Mouse (Mus musculus): ENCODE measurements around the gene Orc4. TPM values are rescaled to one million over a fixed set of nuclear protein-coding genes. Genes with fewer than 3 reads are reported as not detected.
"Not testable (repeated sequence)": the region's sequence is repeated elsewhere in the genome, so short reads cannot be mapped to it uniquely, and the experiment has no call there.

Gene Orc4
- polyA plus RNA-seq, 1 experiment from 2014 or later = 49.2 TPM

- no peak overlapping the region for H3K9ac ChIP-seq (replicated peaks; ENCODE audit: low read depth)
- H3K27ac ChIP-seq (ENCODE audit: low read length) = no peak overlapping the region
- TF ChIP-seq EP300 (IDR thresholded peaks at IDR 0.05) = no peak
- no peak for ATAC-seq
- no peaks in the 10 kb centered on the region for H3K9me3 ChIP-seq (ENCODE audit: low read length)
- H3K4me1 ChIP-seq (ENCODE audit: insufficient read depth, low read depth, low read length) = no peaks in the 10 kb centered on the region
- WGBS = 89% methylated on average over 3 of the region's 3 CpGs
- H3K4me2 ChIP-seq (replicated peaks; ENCODE audit: low read depth, low read length) = no peak overlapping the region
- no peak overlapping the region for H3K4me3 ChIP-seq (ENCODE audit: low read depth, low read length)
- H3K36me3 ChIP-seq (ENCODE audit: insufficient read depth, low read length) = peaks cover 10% of the 10 kb centered on the region; the same call in 1 of the 2 replicates
- DNase-seq (ENCODE audit: low spot score) = no peak
- H3K27me3 ChIP-seq (replicated peaks; ENCODE audit: insufficient read depth, low read length) = no peaks in the 10 kb centered on the region
Measured at GRCm38 (mm10) chr2:48895186-48895585, 54.9 kb downstream of the Orc4 start.

GRCm38 (mm10) chr2:48885945-48886344, 64.1 kb downstream of the Orc4 start:
- H3K4me3 ChIP-seq (ENCODE audit: low read depth, low read length) = no peak overlapping the region
- H3K9me3 ChIP-seq (ENCODE audit: low read length) = no peaks in the 10 kb centered on the region
- DNase-seq (ENCODE audit: low spot score) (peak; percentile 89), ATAC-seq (peak; percentile 67)
- no peaks in the 10 kb centered on the region for H3K27me3 ChIP-seq (replicated peaks; ENCODE audit: insufficient read depth, low read length)
- H3K9ac ChIP-seq (replicated peaks; ENCODE audit: low read depth) = no peak overlapping the region
- peak; percentile 50 for TF ChIP-seq EP300 (IDR thresholded peaks at IDR 0.05)
- peak; percentile 81 for TF ChIP-seq CTCF (IDR thresholded peaks at IDR 0.05)
- no peak overlapping the region for H3K4me2 ChIP-seq (replicated peaks; ENCODE audit: low read depth, low read length)
- no peak overlapping the region for H3K27ac ChIP-seq (ENCODE audit: low read length)
- no peaks in the 10 kb centered on the region for H3K4me1 ChIP-seq (ENCODE audit: insufficient read depth, low read depth, low read length)
- H3K36me3 ChIP-seq (ENCODE audit: insufficient read depth, low read length) = peaks cover 6% of the 10 kb centered on the region; the same call in 1 of the 2 replicates

GRCm38 (mm10) chr2:48868199-48868913, 81.7 kb downstream of the Orc4 start:
- H3K9ac ChIP-seq (replicated peaks; ENCODE audit: low read depth) = no peak overlapping the region
- H3K4me3 ChIP-seq (ENCODE audit: low read depth, low read length) = no peak overlapping the region
- 68% methylated on average over 5 of the region's 5 CpGs for WGBS
- no peaks in the 10 kb centered on the region; the same call in 1 of the 2 replicates for H3K4me1 ChIP-seq (ENCODE audit: insufficient read depth, low read depth, low read length)
- no peak overlapping the region for H3K4me2 ChIP-seq (replicated peaks; ENCODE audit: low read depth, low read length)
- peaks cover 3% of the 10 kb centered on the region; the same call in 1 of the 2 replicates for H3K36me3 ChIP-seq (ENCODE audit: insufficient read depth, low read length)
- H3K9me3 ChIP-seq (ENCODE audit: low read length) = no peaks in the 10 kb centered on the region
- TF ChIP-seq EP300 (IDR thresholded peaks at IDR 0.05) = no peak
- no peak for TF ChIP-seq CTCF (IDR thresholded peaks at IDR 0.05)
- H3K27ac ChIP-seq (ENCODE audit: low read length) = no peak overlapping the region
- DNase-seq (ENCODE audit: low spot score) (peak; percentile 51), ATAC-seq (peak; percentile 67)
- no peaks in the 10 kb centered on the region for H3K27me3 ChIP-seq (replicated peaks; ENCODE audit: insufficient read depth, low read length)

GRCm38 (mm10) chr2:48865596-48865995, 84.5 kb downstream of the Orc4 start:
- not testable (repeated sequence) for H3K9ac ChIP-seq (replicated peaks; ENCODE audit: low read depth); H3K9me3 ChIP-seq (ENCODE audit: low read length); DNase-seq (ENCODE audit: low spot score); H3K36me3 ChIP-seq (ENCODE audit: insufficient read depth, low read length); H3K4me2 ChIP-seq (replicated peaks; ENCODE audit: low read depth, low read length); H3K4me3 ChIP-seq (ENCODE audit: low read depth, low read length); H3K27ac ChIP-seq (ENCODE audit: low read length); H3K4me1 ChIP-seq (ENCODE audit: insufficient read depth, low read depth, low read length); ATAC-seq; H3K27me3 ChIP-seq (replicated peaks; ENCODE audit: insufficient read depth, low read length)
- WGBS = 90% methylated on average over 6 of the region's 6 CpGs

Other genes with a start within 250 kb of the Orc4 start
- 13.5 and 14.2 TPM in 2 replicates for gene Acvr2a, start 136.2 kb downstream of the Orc4 start, polyA plus RNA-seq (2015; fragmentation: Nextera tagmentation; extraction: Ambion mirVana)
- 11.4 and 12.7 TPM in 2 replicates for gene Mbd5, start 769 bp downstream of the Orc4 start, polyA plus RNA-seq (2015; fragmentation: Nextera tagmentation; extraction: Ambion mirVana)

Data from lung, postnatal 0 days (tissue).